Mouse (Mus musculus) C2C12 (cell line): Measurements from ENCODE around the gene E330034G19Rik. TPM values are rescaled to one million over a fixed set of nuclear protein-coding genes. Genes with fewer than 3 reads are reported as not detected.

Experiments used
- H3K27me3 ChIP-seq: one replicate; pipeline ENCODE4 v1.6.1; 2011; ENCODE audit not compliant: control insufficient read depth, insufficient read depth, insufficient read length
- H3K36me3 ChIP-seq: one replicate; pipeline ENCODE4 v1.6.1; 2011; ENCODE audit not compliant: control insufficient read depth, insufficient read depth
- H3K4me3 ChIP-seq: one replicate; pipeline ENCODE4 v1.5.1; 2011; ENCODE audit warnings: mild to moderate bottlenecking, control low read depth; ENCODE audit not compliant: poor library complexity, insufficient read depth, severe bottlenecking
- H3K79me2 ChIP-seq: one replicate; pipeline ENCODE4 v1.6.1; 2011; ENCODE audit not compliant: control insufficient read depth, insufficient read depth
- H3K79me3 ChIP-seq: one replicate; pipeline ENCODE4 v1.6.1; 2011; ENCODE audit warnings: low read depth, control low read depth
- H3ac ChIP-seq: one replicate; pipeline ENCODE3; 2011; ENCODE audit warnings: low read depth; ENCODE audit not compliant: control insufficient read depth, insufficient read length
- CEBPB ChIP-seq: IDR thresholded peaks from one replicate; pipeline ENCODE4 v1.6.1; 2011; ENCODE audit warnings: low read depth, mild to moderate bottlenecking, control low read depth, moderate library complexity
- CTCF ChIP-seq: IDR thresholded peaks from one replicate; pipeline ENCODE4 v1.5.1; 2011; ENCODE audit not compliant: control insufficient read depth, insufficient read depth, insufficient read length
- FOSL1 ChIP-seq: IDR thresholded peaks from one replicate; pipeline ENCODE4 v1.8.0; 2011; ENCODE audit warnings: mild to moderate bottlenecking, low read length; ENCODE audit not compliant: poor library complexity, insufficient read depth, severe bottlenecking
- MAX ChIP-seq: IDR thresholded peaks from one replicate; pipeline ENCODE4 v1.6.1; 2011; ENCODE audit warnings: mild to moderate bottlenecking, control low read depth
- MYOD1 ChIP-seq: IDR thresholded peaks from one replicate; pipeline ENCODE4 v1.6.1; 2011; ENCODE audit warnings: low read depth; ENCODE audit not compliant: control insufficient read depth, insufficient read length
- MYOG ChIP-seq: IDR thresholded peaks from one replicate; pipeline ENCODE4 v1.6.1; 2011; ENCODE audit not compliant: control insufficient read depth, insufficient read length; ENCODE audit errors: extremely low read depth
- USF1 ChIP-seq: IDR thresholded peaks from one replicate; pipeline ENCODE4 v1.6.1; 2011; ENCODE audit warnings: low read depth, mild to moderate bottlenecking, control low read depth, moderate library complexity
- polyA plus RNA-seq: library from polyadenylated mRNA; unstranded; fragments of >200 nt; fragmentation: generic; extraction: Trizol; gene quantifications from one replicate; pipeline ENCODE4 v1.2.1, GENCODE M21; 2012; ENCODE audit warnings: missing spikeins

Gene E330034G19Rik
- polyA plus RNA-seq, 1 experiment: not detected

GRCm38 (mm10) chr14:24273575-24273974 lies 19.4 kb upstream of the E330034G19Rik start:
- H3K36me3 ChIP-seq: no peaks in the 10 kb centered on the region
- H3K79me2 ChIP-seq: no peaks in the 10 kb centered on the region
- no peak for TF ChIP-seq MYOD1
- TF ChIP-seq MAX: no peak
- no peak for TF ChIP-seq MYOG
- TF ChIP-seq USF1: no peak
- no peak for TF ChIP-seq CTCF
- no peak for TF ChIP-seq FOSL1
- no peak for TF ChIP-seq CEBPB
- H3K79me3 ChIP-seq: no peaks in the 10 kb centered on the region
- H3K27me3 ChIP-seq: peaks cover 10% of the 10 kb centered on the region
- no peak overlapping the region for H3ac ChIP-seq
- H3K4me3 ChIP-seq: no peak overlapping the region

GRCm38 (mm10) chr14:24275534-24275933 lies 17.5 kb upstream of the E330034G19Rik start:
- H3ac ChIP-seq: no peak overlapping the region
- no peak for TF ChIP-seq FOSL1
- TF ChIP-seq MYOG: no peak
- TF ChIP-seq MAX: no peak
- TF ChIP-seq CEBPB: no peak
- TF ChIP-seq MYOD1: no peak
- TF ChIP-seq USF1: no peak
- no peak for TF ChIP-seq CTCF
- H3K4me3 ChIP-seq: no peak overlapping the region

GRCm38 (mm10) chr14:24281278-24281677 lies 11.7 kb upstream of the E330034G19Rik start:
- Histone ChIP-seq H3K79me3 (no peaks in the 10 kb centered on the region), H3K4me3 (no peak overlapping the region), H3K79me2 (no peaks in the 10 kb centered on the region), H3K36me3 (no peaks in the 10 kb centered on the region), H3ac (no peak overlapping the region), H3K27me3 (peaks cover 36% of the 10 kb centered on the region)
- TF ChIP-seq MYOG (no peak), USF1 (no peak), MAX (no peak), CTCF (no peak), FOSL1 (no peak), CEBPB (no peak), MYOD1 (no peak)

More at GRCm38 (mm10) chr14:24275534-24275933, 17.5 kb upstream of the E330034G19Rik start:
- no peaks in the 10 kb centered on the region for H3K79me2 ChIP-seq
- H3K27me3 ChIP-seq: peaks cover 10% of the 10 kb centered on the region
- H3K36me3 ChIP-seq: no peaks in the 10 kb centered on the region
- no peaks in the 10 kb centered on the region for H3K79me3 ChIP-seq

- H3K79me3 ChIP-seq: no peaks in the 10 kb centered on the region
- no peak for TF ChIP-seq MYOG
- no peak for TF ChIP-seq USF1
- TF ChIP-seq CTCF: no peak
- TF ChIP-seq FOSL1: no peak
- no peak for TF ChIP-seq MYOD1
- no peak for TF ChIP-seq MAX
- no peak for TF ChIP-seq CEBPB
- peaks cover 37% of the 10 kb centered on the region for H3K27me3 ChIP-seq
- H3K79me2 ChIP-seq: no peaks in the 10 kb centered on the region
- H3K4me3 ChIP-seq: no peak overlapping the region
- H3K36me3 ChIP-seq: no peaks in the 10 kb centered on the region
- H3ac ChIP-seq: no peak overlapping the region
These were observed 10.7 kb upstream of the E330034G19Rik start for GRCm38 (mm10) chr14:24282276-24282675.

- Histone ChIP-seq H3K79me3 (no peaks in the 10 kb centered on the region), H3K36me3 (no peaks in the 10 kb centered on the region), H3K4me3 (no peak overlapping the region), H3ac (no peak overlapping the region), H3K27me3 (peaks cover 42% of the 10 kb centered on the region), H3K79me2 (no peaks in the 10 kb centered on the region)
- TF ChIP-seq MAX (no peak), CTCF (no peak), CEBPB (no peak), MYOG (no peak), MYOD1 (no peak), USF1 (no peak), FOSL1 (no peak)
These were observed 6.9 kb upstream of the E330034G19Rik start for GRCm38 (mm10) chr14:24286136-24286535.

- Histone ChIP-seq H3K79me3 (no peaks in the 10 kb centered on the region), H3K79me2 (no peaks in the 10 kb centered on the region), H3ac (no peak overlapping the region), H3K36me3 (no peaks in the 10 kb centered on the region), H3K27me3 (peaks cover 14% of the 10 kb centered on the region), H3K4me3 (no peak overlapping the region)
- TF ChIP-seq CEBPB (no peak), FOSL1 (no peak), MAX (no peak), USF1 (no peak), MYOD1 (no peak), MYOG (no peak), CTCF (no peak)
These were observed 2.3 kb upstream of the E330034G19Rik start for GRCm38 (mm10) chr14:24290726-24291125.
